Mouse (Mus musculus) neural tube, embryonic 15.5 days (tissue): Measurements from ENCODE around the gene Des. TPM values are rescaled to one million over a fixed set of nuclear protein-coding genes. Genes with fewer than 3 reads are reported as not detected.

Source experiments
- ATAC-seq: fragments of 200-750 bp; cut with Nextera tagmentation; 2 replicates; pipeline ENCODE4 v1.8.0; 2017; ENCODE audit warnings: mild to moderate bottlenecking, moderate TSS enrichment, moderate library complexity; ENCODE audit not compliant: low FRiP score
- H3K27ac ChIP-seq: fragments of 300-500 bp; sonication (generic); replicated peaks from 2 replicates; pipeline ENCODE4 v1.5.1; 2015; ENCODE audit warnings: mild to moderate bottlenecking, inconsistent platforms
- H3K27me3 ChIP-seq: fragments of 300-500 bp; sonication (generic); replicated peaks from 2 replicates; pipeline ENCODE4 v1.6.1; 2015; ENCODE audit warnings: inconsistent platforms
- H3K36me3 ChIP-seq: fragments of 300-500 bp; sonication (generic); 2 replicates; pipeline ENCODE4 v1.6.1; 2015; ENCODE audit warnings: inconsistent platforms
- H3K4me1 ChIP-seq: fragments of 300-500 bp; sonication (generic); 2 replicates; pipeline ENCODE4 v1.6.1; 2015; ENCODE audit warnings: inconsistent platforms
- H3K4me2 ChIP-seq: fragments of 300-500 bp; sonication (generic); 2 replicates; pipeline ENCODE4 v1.6.1; 2015; ENCODE audit warnings: inconsistent platforms, mild to moderate bottlenecking, moderate library complexity
- H3K4me3 ChIP-seq: fragments of 300-500 bp; sonication (generic); replicated peaks from 2 replicates; pipeline ENCODE4 v1.5.1; 2015; ENCODE audit warnings: mild to moderate bottlenecking, inconsistent platforms
- H3K9ac ChIP-seq: fragments of 300-500 bp; sonication (generic); replicated peaks from 2 replicates; pipeline ENCODE4 v1.6.1; 2015; ENCODE audit warnings: mild to moderate bottlenecking, inconsistent platforms
- H3K9me3 ChIP-seq: fragments of 300-500 bp; sonication (generic); replicated peaks from 2 replicates; pipeline ENCODE4 v1.6.1; 2016; ENCODE audit warnings: inconsistent platforms
- WGBS: fragments of 180-500 bp; shearing (Covaris S2); methylation state at CpG from one replicate; pipeline ENCODE4 v1.1.7; 2015; ENCODE audit warnings: mixed read lengths; 5-methylcytosine and 5-hydroxymethylcytosine counted together
- polyA plus RNA-seq: library from polyadenylated mRNA; unstranded; fragments of >200 nt; fragmentation: Nextera tagmentation; extraction: Ambion mirVana; gene quantifications from 2 replicates; pipeline ENCODE4 v1.2.1, GENCODE M21; 2015

Gene Des
- polyA plus RNA-seq, 1 experiment from 2014 or later: 10.9 TPM

- Histone ChIP-seq H3K9ac (no peak overlapping the region), H3K36me3 (no peaks in the 10 kb centered on the region), H3K27me3 (peaks cover 40% of the 10 kb centered on the region), H3K4me3 (no peak overlapping the region), H3K4me1 (peaks cover 24% of the 10 kb centered on the region), H3K27ac (no peak overlapping the region), H3K4me2 (no peak overlapping the region), H3K9me3 (no peaks in the 10 kb centered on the region)
- ATAC-seq: no peak
- WGBS: 23% methylated on average over 3 of the region's 3 CpGs
These were observed 13.1 kb downstream of the Des start for GRCm38 (mm10) chr1:75373276-75373675.

- Histone ChIP-seq H3K4me1 (peaks cover 16% of the 10 kb centered on the region), H3K36me3 (no peaks in the 10 kb centered on the region), H3K9me3 (no peaks in the 10 kb centered on the region), H3K9ac (peak within 1 kb of the TSS; percentile 34; the same call in 1 of the 2 replicates), H3K4me3 (peak within 1 kb of the TSS; percentile 21), H3K4me2 (peak within 1 kb of the TSS; percentile 52), H3K27ac (no peak within 1 kb of the TSS), H3K27me3 (peaks cover 36% of the 10 kb centered on the region)
- WGBS: 9% methylated on average over 57 of the region's 57 CpGs
- ATAC-seq: 0 out of 2 replicates have a peak, but pooled peaks have one; percentile 11
These were observed 15.1 kb downstream of the Des start, which contains the start of gene Speg for GRCm38 (mm10) chr1:75374950-75375936. Gene Speg (plus strand): TSS chr1:75375297.

- no peak overlapping the region for H3K9ac ChIP-seq
- no peak overlapping the region for H3K27ac ChIP-seq
- H3K36me3 ChIP-seq: no peaks in the 10 kb centered on the region
- WGBS: 65% methylated on average over 2 of the region's 2 CpGs
- H3K4me1 ChIP-seq: peaks cover 35% of the 10 kb centered on the region
- H3K4me3 ChIP-seq: no peak overlapping the region
- no peak for ATAC-seq
- no peak overlapping the region for H3K4me2 ChIP-seq
- peaks cover 36% of the 10 kb centered on the region for H3K27me3 ChIP-seq
- no peaks in the 10 kb centered on the region for H3K9me3 ChIP-seq
These were observed 19.1 kb downstream of the Des start for GRCm38 (mm10) chr1:75379196-75379595.

DNA sequence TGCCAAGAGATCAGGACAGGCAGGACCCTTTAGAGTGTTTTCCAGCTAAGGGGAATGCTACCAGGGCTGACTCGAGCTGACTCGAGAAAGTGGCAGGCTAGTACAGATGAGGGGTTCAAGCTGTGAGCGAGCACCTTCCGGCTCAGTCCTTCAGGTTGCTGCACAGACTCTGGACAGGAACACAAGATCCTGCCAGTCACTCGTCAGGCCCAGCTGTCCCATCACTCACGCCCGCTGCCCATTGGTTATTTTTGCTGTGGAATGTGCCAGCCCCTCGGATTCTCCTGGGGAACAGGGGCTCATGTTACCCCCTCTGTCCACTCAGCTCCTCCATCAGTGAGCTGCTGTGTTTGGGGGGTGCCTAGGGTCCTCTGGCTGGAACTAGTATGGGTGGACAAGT lies 19.8 kb downstream of the Des start:
- Histone ChIP-seq H3K4me3 (no peak overlapping the region), H3K9me3 (no peaks in the 10 kb centered on the region), H3K27ac (no peak overlapping the region), H3K36me3 (no peaks in the 10 kb centered on the region), H3K4me2 (no peak overlapping the region), H3K27me3 (peaks cover 34% of the 10 kb centered on the region), H3K4me1 (peaks cover 40% of the 10 kb centered on the region), H3K9ac (no peak overlapping the region)
- ATAC-seq: no peak
- WGBS: 77% methylated on average over 8 of the region's 8 CpGs

- ATAC-seq: no peak
- WGBS: 21% methylated on average over 2 of the region's 2 CpGs
- Histone ChIP-seq H3K9ac (no peak overlapping the region), H3K4me1 (peaks cover 42% of the 10 kb centered on the region), H3K27ac (no peak overlapping the region; the same call in 1 of the 2 replicates), H3K9me3 (no peaks in the 10 kb centered on the region), H3K4me3 (peak overlapping the region; percentile 66; the same call in 1 of the 2 replicates), H3K4me2 (peak overlapping the region; percentile 92), H3K36me3 (no peaks in the 10 kb centered on the region), H3K27me3 (peaks cover 25% of the 10 kb centered on the region)
These were observed 20.8 kb downstream of the Des start for GRCm38 (mm10) chr1:75380951-75381350.

GRCm38 (mm10) chr1:75381482-75382355 lies 21.6 kb downstream of the Des start:
- Histone ChIP-seq H3K27ac (peak overlapping the region; percentile 84), H3K9ac (peak overlapping the region; percentile 85)
- peak; percentile 71 for ATAC-seq

DNA sequence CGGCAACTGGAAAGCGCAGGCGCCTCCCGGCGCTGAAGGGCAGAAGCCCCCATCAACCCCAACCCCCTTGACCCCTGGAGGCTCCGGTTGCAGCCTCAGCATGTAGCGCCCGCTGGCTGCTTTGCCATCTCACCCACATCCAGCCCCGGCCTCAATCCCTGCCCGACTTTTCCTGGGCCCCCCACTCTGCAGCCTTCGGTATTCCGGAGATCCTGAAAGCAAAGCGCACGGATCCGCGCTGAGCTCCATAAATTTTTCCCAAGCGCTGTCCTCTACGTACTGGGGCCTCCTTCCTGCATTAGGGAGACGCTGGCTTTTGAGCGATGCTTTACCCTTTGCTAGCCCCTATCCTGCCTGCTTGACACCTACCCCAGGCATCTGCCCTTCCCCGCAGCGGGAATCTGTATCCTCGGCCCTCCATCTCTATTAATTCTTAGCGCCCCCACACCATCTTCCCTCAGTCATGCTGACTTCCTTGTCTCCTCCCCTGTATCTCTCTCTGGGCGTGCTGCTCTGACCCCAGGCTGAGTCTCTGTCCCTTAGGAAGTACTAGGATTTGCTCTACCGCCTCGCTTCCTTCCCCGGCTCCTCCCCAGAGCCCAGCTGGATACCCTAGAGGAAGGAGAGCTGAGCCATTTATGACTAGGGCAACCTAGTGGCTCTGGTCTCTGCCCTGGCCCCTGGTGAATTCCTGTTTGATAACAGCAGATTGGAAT lies 22.4 kb downstream of the Des start:
- peaks cover 26% of the 10 kb centered on the region for H3K27me3 ChIP-seq

More at GRCm38 (mm10) chr1:75381482-75382355, 21.6 kb downstream of the Des start:
- H3K4me3 ChIP-seq: peak overlapping the region; percentile 66
- WGBS: 3% methylated on average over 38 of the region's 60 CpGs
- no peaks in the 10 kb centered on the region for H3K36me3 ChIP-seq
- H3K4me1 ChIP-seq: peaks cover 49% of the 10 kb centered on the region
- H3K27me3 ChIP-seq: peaks cover 26% of the 10 kb centered on the region
- no peaks in the 10 kb centered on the region for H3K9me3 ChIP-seq
- H3K4me2 ChIP-seq: peak overlapping the region; percentile 92

GRCm38 (mm10) chr1:75384470-75385141 lies 24.5 kb downstream of the Des start:
- Histone ChIP-seq H3K9ac (peak overlapping the region; percentile 36; the same call in 1 of the 2 replicates), H3K4me1 (peaks cover 75% of the 10 kb centered on the region), H3K27ac (peak overlapping the region; percentile 45; the same call in 1 of the 2 replicates), H3K27me3 (peaks cover 34% of the 10 kb centered on the region), H3K4me2 (peak overlapping the region; percentile 48), H3K36me3 (no peaks in the 10 kb centered on the region), H3K9me3 (no peaks in the 10 kb centered on the region), H3K4me3 (peak overlapping the region; percentile 12; the same call in 1 of the 2 replicates)
- no peak for ATAC-seq
- WGBS: 83% methylated on average over 27 of the region's 27 CpGs

More for the DNA sequence above, 22.4 kb downstream of the Des start:
- Histone ChIP-seq H3K36me3 (no peaks in the 10 kb centered on the region), H3K4me2 (peak overlapping the region; percentile 92), H3K4me3 (peak overlapping the region; percentile 66), H3K9ac (peak overlapping the region; percentile 85), H3K27ac (peak overlapping the region; percentile 84), H3K4me1 (peaks cover 57% of the 10 kb centered on the region), H3K9me3 (no peaks in the 10 kb centered on the region)
- WGBS: under 1% methylated on average over 28 of the region's 28 CpGs
- ATAC-seq: peak; percentile 28

DNA sequence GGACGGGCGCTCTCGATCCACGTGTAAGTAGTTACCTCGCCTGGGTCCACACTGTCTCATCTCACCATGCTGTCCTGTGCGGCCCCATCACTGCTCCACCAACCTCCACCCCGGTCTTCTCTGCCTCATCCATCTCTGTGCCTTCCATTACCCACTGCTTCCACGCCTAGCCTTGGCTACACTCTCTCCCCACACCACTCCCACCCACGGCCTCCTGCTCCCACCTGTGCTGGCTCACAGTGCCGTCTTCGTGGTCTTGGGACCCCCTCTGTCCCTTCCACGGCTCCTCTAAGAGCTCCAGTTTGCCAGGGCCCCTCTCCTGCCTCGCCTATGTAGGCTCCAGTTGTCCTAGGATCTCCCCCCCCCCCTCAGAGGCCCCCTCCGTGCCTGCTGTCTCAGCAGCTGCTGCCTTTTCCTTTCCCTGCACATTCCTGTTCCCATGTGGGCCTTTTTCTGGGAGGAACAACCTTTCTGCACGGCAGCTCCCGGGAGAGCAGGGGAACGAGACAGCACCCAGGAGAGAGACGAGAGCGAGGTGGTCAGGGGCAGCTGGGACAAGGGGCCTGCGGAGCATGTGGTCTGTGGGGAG lies 25.1 kb downstream of the Des start:
- 61% methylated on average over 20 of the region's 20 CpGs for WGBS
- Histone ChIP-seq H3K4me2 (peak overlapping the region; percentile 48), H3K36me3 (no peaks in the 10 kb centered on the region), H3K4me3 (peak overlapping the region; percentile 12; the same call in 1 of the 2 replicates), H3K9me3 (no peaks in the 10 kb centered on the region), H3K4me1 (peaks cover 75% of the 10 kb centered on the region), H3K9ac (peak overlapping the region; percentile 36), H3K27me3 (peaks cover 38% of the 10 kb centered on the region), H3K27ac (peak overlapping the region; percentile 45; the same call in 1 of the 2 replicates)
- no peak for ATAC-seq

DNA sequence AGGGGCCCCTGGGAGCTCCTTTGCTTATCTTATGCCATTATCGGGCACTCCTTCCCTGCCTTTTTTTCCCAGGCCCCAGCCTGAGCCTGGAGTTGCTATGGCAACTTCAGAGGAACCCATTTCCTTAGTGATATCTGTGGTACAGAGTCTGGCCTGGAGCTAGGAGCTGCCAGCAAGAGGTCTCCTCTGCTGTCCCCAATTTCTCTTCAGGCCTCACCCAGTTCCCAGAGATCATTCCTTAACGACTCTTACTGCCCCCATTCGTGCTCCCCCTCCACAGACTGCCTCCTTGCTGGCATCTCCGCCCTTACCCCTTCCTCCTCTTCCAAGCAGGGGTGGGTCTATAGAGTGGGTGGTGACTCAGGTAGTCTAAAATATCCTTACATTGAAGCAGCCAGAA lies 26.0 kb downstream of the Des start:
- H3K9ac ChIP-seq: peak overlapping the region; percentile 36
- H3K27me3 ChIP-seq: peaks cover 40% of the 10 kb centered on the region
- H3K27ac ChIP-seq: no peak overlapping the region
- H3K9me3 ChIP-seq: no peaks in the 10 kb centered on the region
- 0 out of 2 replicates have a peak, but pooled peaks cover 2% of the 10 kb centered on the region for H3K36me3 ChIP-seq
- peaks cover 75% of the 10 kb centered on the region for H3K4me1 ChIP-seq
- 26% methylated on average over 4 of the region's 4 CpGs for WGBS
- H3K4me3 ChIP-seq: peak overlapping the region; percentile 10; the same call in 1 of the 2 replicates
- no peak for ATAC-seq
- peak overlapping the region; percentile 48 for H3K4me2 ChIP-seq
